Mouse (Mus musculus): ENCODE measurements around the gene Gas8. TPM values are rescaled to one million over a fixed set of nuclear protein-coding genes. Genes with fewer than 3 reads are reported as not detected.

Gene Gas8
- polyA plus RNA-seq, 1 experiment: 42.9 TPM

GRCm38 (mm10) chr8:123491280-123492075 is 27.2 kb upstream of the Gas8 start:
- H3K27me3 ChIP-seq (ENCODE audit: control insufficient read depth, insufficient read depth, low read length): no peaks in the 10 kb centered on the region
- WGBS: 87% methylated on average over 15 of the region's 15 CpGs
- H3K27ac ChIP-seq (ENCODE audit: insufficient read depth, low read length): no peak overlapping the region

GRCm38 (mm10) chr8:123492898-123493297 is 25.7 kb upstream of the Gas8 start:
- WGBS: 95% methylated on average over 9 of the region's 9 CpGs
- TF ChIP-seq POLR2A (IDR thresholded peaks at IDR 0.05; ENCODE audit: borderline replicate concordance, insufficient read depth, low read length): no peak
- no peak for TF ChIP-seq CTCF (IDR thresholded peaks at IDR 0.05; ENCODE audit: borderline replicate concordance, insufficient read depth, low read depth, low read length)
- no peaks in the 10 kb centered on the region for H3K27me3 ChIP-seq (ENCODE audit: control insufficient read depth, insufficient read depth, low read length)
- H3K4me3 ChIP-seq (replicated peaks; ENCODE audit: insufficient read depth, low read depth, low read length): no peak overlapping the region
- no peak overlapping the region for H3K27ac ChIP-seq (ENCODE audit: insufficient read depth, low read length)
- no peak for DNase-seq
- H3K4me1 ChIP-seq (ENCODE audit: control insufficient read depth, insufficient read depth, low read length): no peaks in the 10 kb centered on the region

More at GRCm38 (mm10) chr8:123491280-123492075, 27.2 kb upstream of the Gas8 start:
- DNase-seq: no peak
- TF ChIP-seq POLR2A (IDR thresholded peaks at IDR 0.05; ENCODE audit: borderline replicate concordance, insufficient read depth, low read length): no peak
- no peak for TF ChIP-seq CTCF (IDR thresholded peaks at IDR 0.05; ENCODE audit: borderline replicate concordance, insufficient read depth, low read depth, low read length)
- H3K4me3 ChIP-seq (replicated peaks; ENCODE audit: insufficient read depth, low read depth, low read length): no peak overlapping the region
- no peaks in the 10 kb centered on the region for H3K4me1 ChIP-seq (ENCODE audit: control insufficient read depth, insufficient read depth, low read length)

- peaks cover 15% of the 10 kb centered on the region for H3K4me1 ChIP-seq (ENCODE audit: control insufficient read depth, insufficient read depth, low read length)
- WGBS: 84% methylated on average over 4 of the region's 4 CpGs
- DNase-seq: no peak
These were observed 20.9 kb upstream of the Gas8 start for GRCm38 (mm10) chr8:123497699-123498098.

GRCm38 (mm10) chr8:123498963-123499362 is 19.7 kb upstream of the Gas8 start:
- Histone ChIP-seq H3K4me3 (replicated peaks; ENCODE audit: insufficient read depth, low read depth, low read length) (no peak overlapping the region), H3K27me3 (ENCODE audit: control insufficient read depth, insufficient read depth, low read length) (no peaks in the 10 kb centered on the region), H3K4me1 (ENCODE audit: control insufficient read depth, insufficient read depth, low read length) (peaks cover 15% of the 10 kb centered on the region), H3K27ac (ENCODE audit: insufficient read depth, low read length) (no peak overlapping the region)
- TF ChIP-seq POLR2A (IDR thresholded peaks at IDR 0.05; ENCODE audit: borderline replicate concordance, insufficient read depth, low read length) (no peak), CTCF (IDR thresholded peaks at IDR 0.05; ENCODE audit: borderline replicate concordance, insufficient read depth, low read depth, low read length) (no peak)
- WGBS: 14% methylated on average over 11 of the region's 11 CpGs
- peak in 1 of 2 experiments; percentile 57 for DNase-seq

More at GRCm38 (mm10) chr8:123497699-123498098, 20.9 kb upstream of the Gas8 start:
- TF ChIP-seq CTCF (IDR thresholded peaks at IDR 0.05; ENCODE audit: borderline replicate concordance, insufficient read depth, low read depth, low read length) (0 out of 2 replicates have a peak, but pooled peaks have one; percentile 6), POLR2A (IDR thresholded peaks at IDR 0.05; ENCODE audit: borderline replicate concordance, insufficient read depth, low read length) (no peak)
- Histone ChIP-seq H3K27me3 (ENCODE audit: control insufficient read depth, insufficient read depth, low read length) (no peaks in the 10 kb centered on the region), H3K27ac (ENCODE audit: insufficient read depth, low read length) (no peak overlapping the region), H3K4me3 (replicated peaks; ENCODE audit: insufficient read depth, low read depth, low read length) (no peak overlapping the region)

GRCm38 (mm10) chr8:123499556-123499955 is 19.1 kb upstream of the Gas8 start:
- no peak overlapping the region for H3K4me3 ChIP-seq (replicated peaks; ENCODE audit: insufficient read depth, low read depth, low read length)
- peak in 1 of 2 experiments; percentile 42 for DNase-seq
- no peak overlapping the region for H3K27ac ChIP-seq (ENCODE audit: insufficient read depth, low read length)
- peaks cover 15% of the 10 kb centered on the region for H3K4me1 ChIP-seq (ENCODE audit: control insufficient read depth, insufficient read depth, low read length)
- TF ChIP-seq POLR2A (IDR thresholded peaks at IDR 0.05; ENCODE audit: borderline replicate concordance, insufficient read depth, low read length) (no peak), CTCF (IDR thresholded peaks at IDR 0.05; ENCODE audit: borderline replicate concordance, insufficient read depth, low read depth, low read length) (no peak)
- 21% methylated on average over 11 of the region's 11 CpGs for WGBS
- H3K27me3 ChIP-seq (ENCODE audit: control insufficient read depth, insufficient read depth, low read length): no peaks in the 10 kb centered on the region

- H3K4me3 ChIP-seq (replicated peaks; ENCODE audit: insufficient read depth, low read depth, low read length): no peak overlapping the region
- 81% methylated on average over 5 of the region's 5 CpGs for WGBS
- H3K27ac ChIP-seq (ENCODE audit: insufficient read depth, low read length): no peak overlapping the region
- H3K27me3 ChIP-seq (ENCODE audit: control insufficient read depth, insufficient read depth, low read length): no peaks in the 10 kb centered on the region
- TF ChIP-seq CTCF (IDR thresholded peaks at IDR 0.05; ENCODE audit: borderline replicate concordance, insufficient read depth, low read depth, low read length): no peak
- TF ChIP-seq POLR2A (IDR thresholded peaks at IDR 0.05; ENCODE audit: borderline replicate concordance, insufficient read depth, low read length): no peak
- H3K4me1 ChIP-seq (ENCODE audit: control insufficient read depth, insufficient read depth, low read length): peaks cover 15% of the 10 kb centered on the region
- no peak for DNase-seq
These were observed 16.4 kb upstream of the Gas8 start for GRCm38 (mm10) chr8:123502192-123502591.

- TF ChIP-seq CTCF (IDR thresholded peaks at IDR 0.05; ENCODE audit: borderline replicate concordance, insufficient read depth, low read depth, low read length) (peak; percentile 13; the same call in 1 of the 2 replicates), POLR2A (IDR thresholded peaks at IDR 0.05; ENCODE audit: borderline replicate concordance, insufficient read depth, low read length) (no peak)
- WGBS: 96% methylated on average over 6 of the region's 6 CpGs
- Histone ChIP-seq H3K4me1 (ENCODE audit: control insufficient read depth, insufficient read depth, low read length) (peaks cover 13% of the 10 kb centered on the region), H3K27ac (ENCODE audit: insufficient read depth, low read length) (no peak overlapping the region), H3K4me3 (replicated peaks; ENCODE audit: insufficient read depth, low read depth, low read length) (no peak overlapping the region), H3K27me3 (ENCODE audit: control insufficient read depth, insufficient read depth, low read length) (no peaks in the 10 kb centered on the region)
- DNase-seq: no peak
These were observed 14.7 kb upstream of the Gas8 start for GRCm38 (mm10) chr8:123503801-123504467.

All from cerebellum, adult 2 months (tissue).